Mouse (Mus musculus): ENCODE measurements around the gene Parp12. TPM values are rescaled to one million over a fixed set of nuclear protein-coding genes. Genes with fewer than 3 reads are reported as not detected.

Gene Parp12
- polyA plus RNA-seq, 1 experiment from 2014 or later: 10.2 TPM

DNA sequence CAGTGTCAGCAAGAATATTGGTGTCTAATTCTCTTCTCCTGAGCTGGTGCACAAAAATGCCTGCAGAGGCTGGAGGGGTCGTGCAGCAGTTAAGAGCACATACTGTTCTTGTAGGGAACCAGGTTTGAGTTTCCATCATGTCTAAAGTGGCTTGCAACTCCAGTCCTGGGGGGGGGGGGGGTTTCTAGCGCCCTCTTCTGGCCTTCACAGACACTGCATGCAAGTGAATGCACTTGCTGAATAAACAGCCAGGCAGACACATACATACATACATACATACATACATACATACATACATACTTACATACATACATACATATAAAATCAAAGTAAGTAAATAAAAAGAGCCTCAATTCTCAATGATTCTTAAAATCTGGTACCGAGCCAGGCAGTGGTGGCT, 59.8 kb downstream of the Parp12 start:
- H3K9me3 ChIP-seq (replicated peaks): no peaks in the 10 kb centered on the region
- no peak overlapping the region for H3K9ac ChIP-seq
- no peak overlapping the region for H3K4me2 ChIP-seq
- WGBS: 59% methylated on average over 3 of the region's 3 CpGs
- no peak overlapping the region for H3K27ac ChIP-seq
- H3K4me3 ChIP-seq: no peak overlapping the region
- H3K4me1 ChIP-seq (replicated peaks): peaks cover 26% of the 10 kb centered on the region
- H3K36me3 ChIP-seq: no peaks in the 10 kb centered on the region
- ATAC-seq (replicated peaks; ENCODE audit: insufficient number of reproducible peaks, insufficient read depth, low FRiP score, low read depth): no peak
- H3K27me3 ChIP-seq: no peaks in the 10 kb centered on the region

DNA sequence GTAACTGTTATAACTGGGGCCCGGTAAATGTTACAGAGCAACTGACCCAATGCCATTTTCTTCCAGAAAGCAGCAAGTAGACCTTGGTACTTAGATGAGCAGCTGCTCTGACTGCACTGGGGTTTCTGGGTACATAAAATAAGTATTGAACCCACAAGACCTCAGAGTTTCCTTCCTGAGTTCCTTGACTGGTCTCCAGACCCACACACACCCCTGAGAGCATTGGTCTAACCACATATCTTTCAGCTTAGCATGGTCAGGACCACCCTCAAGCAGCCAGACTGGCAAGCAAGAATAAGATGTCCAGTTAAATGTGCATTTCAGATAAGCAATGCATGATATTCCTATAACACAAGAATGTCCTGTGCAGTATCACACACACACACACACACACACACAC, 61.0 kb downstream of the Parp12 start:
- H3K4me3 ChIP-seq: no peak overlapping the region
- H3K27ac ChIP-seq: no peak overlapping the region
- H3K36me3 ChIP-seq: no peaks in the 10 kb centered on the region
- H3K4me2 ChIP-seq: no peak overlapping the region
- 82% methylated on average over 1 of the region's 1 CpGs for WGBS
- no peaks in the 10 kb centered on the region for H3K27me3 ChIP-seq
- ATAC-seq (replicated peaks; ENCODE audit: insufficient number of reproducible peaks, insufficient read depth, low FRiP score, low read depth): no peak
- H3K9me3 ChIP-seq (replicated peaks): no peaks in the 10 kb centered on the region
- H3K9ac ChIP-seq: no peak overlapping the region
- H3K4me1 ChIP-seq (replicated peaks): peaks cover 28% of the 10 kb centered on the region

- Histone ChIP-seq H3K27ac (peak overlapping the region; percentile 37), H3K9me3 (replicated peaks) (no peaks in the 10 kb centered on the region), H3K27me3 (no peaks in the 10 kb centered on the region), H3K4me3 (0 out of 2 replicates have a peak overlapping the region, but pooled peaks have one; percentile 9), H3K4me1 (replicated peaks) (peaks cover 28% of the 10 kb centered on the region), H3K4me2 (peak overlapping the region; percentile 46), H3K36me3 (no peaks in the 10 kb centered on the region), H3K9ac (no peak overlapping the region)
- ATAC-seq (replicated peaks; ENCODE audit: insufficient number of reproducible peaks, insufficient read depth, low FRiP score, low read depth): no peak
- 30% methylated on average over 7 of the region's 7 CpGs for WGBS
Measured at GRCm38 (mm10) chr6:39055831-39056261, 62.3 kb downstream of the Parp12 start.

DNA sequence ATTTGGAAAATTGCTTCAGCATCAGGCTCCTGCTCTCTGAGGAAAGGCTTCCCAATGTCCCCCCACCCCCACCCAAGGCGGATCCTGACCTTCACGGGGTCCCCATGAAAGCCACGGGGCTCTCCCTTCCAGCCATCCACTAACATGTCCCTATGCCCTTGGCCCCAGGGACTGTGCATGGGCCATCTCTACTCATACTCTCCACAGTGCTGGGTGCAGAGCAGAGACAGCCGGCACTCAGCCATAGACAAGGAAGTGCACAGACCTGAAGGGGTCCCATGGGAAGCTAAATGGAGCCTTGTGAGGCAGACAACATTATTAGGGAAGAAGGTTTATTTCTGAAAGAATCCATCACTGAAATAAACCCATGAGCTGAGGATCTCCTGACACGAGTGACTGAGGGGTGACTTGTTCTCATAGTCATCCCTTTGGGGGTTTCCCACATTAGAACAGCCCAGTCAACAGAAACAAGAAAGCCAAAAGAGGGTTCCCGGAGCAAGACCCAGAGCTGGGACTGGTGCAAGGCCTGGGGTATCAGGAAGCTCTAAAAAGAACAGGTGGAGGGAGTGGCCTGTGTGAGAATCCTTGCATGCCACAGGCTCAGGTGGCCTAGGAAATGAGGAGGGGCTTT, 63.2 kb downstream of the Parp12 start:
- H3K9me3 ChIP-seq (replicated peaks): no peaks in the 10 kb centered on the region
- no peaks in the 10 kb centered on the region for H3K36me3 ChIP-seq
- H3K4me3 ChIP-seq: no peak overlapping the region
- 82% methylated on average over 6 of the region's 6 CpGs for WGBS
- no peak overlapping the region for H3K4me2 ChIP-seq
- H3K27me3 ChIP-seq: no peaks in the 10 kb centered on the region
- no peak overlapping the region for H3K27ac ChIP-seq
- H3K9ac ChIP-seq: no peak overlapping the region
- peaks cover 22% of the 10 kb centered on the region for H3K4me1 ChIP-seq (replicated peaks)
- ATAC-seq (replicated peaks; ENCODE audit: insufficient number of reproducible peaks, insufficient read depth, low FRiP score, low read depth): no peak

DNA sequence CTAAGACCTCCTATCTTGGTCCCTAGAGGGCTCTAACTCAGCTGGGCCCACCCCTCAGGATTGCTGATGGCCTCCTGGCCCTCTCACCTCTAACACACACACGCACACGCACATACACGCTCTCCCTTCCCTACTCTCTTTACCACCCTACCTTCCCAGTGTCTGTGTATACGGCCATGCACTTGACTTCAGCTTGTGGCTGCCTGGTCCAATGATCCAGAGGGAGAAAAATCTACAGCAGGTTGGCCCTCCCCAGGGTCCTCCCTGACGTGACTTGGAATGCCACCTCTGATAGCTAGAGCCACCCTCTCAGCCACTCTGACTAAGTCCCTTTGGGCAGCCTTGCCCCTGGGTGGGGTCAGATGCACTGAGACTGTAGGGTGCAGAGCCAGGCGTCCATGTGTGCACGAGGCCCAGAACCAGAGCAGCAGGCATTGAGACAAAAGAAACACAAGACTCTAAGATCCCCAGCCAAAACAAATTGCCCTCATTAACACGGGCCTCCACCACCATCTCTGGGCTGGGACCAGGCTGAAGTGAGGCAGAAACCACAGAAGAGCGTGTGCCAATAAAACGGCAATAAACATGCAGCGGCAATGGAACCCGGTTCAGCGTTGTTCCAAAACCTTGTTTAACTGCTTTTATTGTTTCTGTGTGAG, 63.8 kb downstream of the Parp12 start:
- Histone ChIP-seq H3K4me2 (no peak overlapping the region), H3K4me1 (replicated peaks) (peaks cover 16% of the 10 kb centered on the region), H3K36me3 (no peaks in the 10 kb centered on the region), H3K9ac (no peak overlapping the region), H3K27me3 (no peaks in the 10 kb centered on the region), H3K9me3 (replicated peaks) (no peaks in the 10 kb centered on the region), H3K4me3 (no peak overlapping the region), H3K27ac (no peak overlapping the region)
- WGBS: 81% methylated on average over 13 of the region's 13 CpGs
- no peak for ATAC-seq (replicated peaks; ENCODE audit: insufficient number of reproducible peaks, insufficient read depth, low FRiP score, low read depth)

DNA sequence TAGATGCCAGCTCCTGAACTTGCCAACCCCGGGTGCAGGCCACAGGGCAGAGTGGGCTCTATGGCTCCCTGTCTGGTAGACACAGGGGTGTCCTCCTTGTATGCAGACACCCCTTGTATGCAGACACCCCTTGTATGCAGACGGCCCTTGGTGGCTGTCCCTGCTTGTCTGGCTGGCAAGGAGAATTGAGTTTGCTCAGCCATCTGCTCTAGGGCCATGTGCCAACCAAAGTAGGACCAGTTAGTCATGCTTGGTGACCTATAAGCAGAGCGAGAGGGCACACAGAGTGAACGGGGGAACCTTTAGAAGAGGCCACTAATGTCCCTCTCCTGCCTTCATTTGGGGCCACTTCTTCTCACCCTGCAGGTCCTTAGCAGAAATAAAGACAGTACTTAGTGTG, 65.5 kb downstream of the Parp12 start:
- no peaks in the 10 kb centered on the region for H3K9me3 ChIP-seq (replicated peaks)

DNA sequence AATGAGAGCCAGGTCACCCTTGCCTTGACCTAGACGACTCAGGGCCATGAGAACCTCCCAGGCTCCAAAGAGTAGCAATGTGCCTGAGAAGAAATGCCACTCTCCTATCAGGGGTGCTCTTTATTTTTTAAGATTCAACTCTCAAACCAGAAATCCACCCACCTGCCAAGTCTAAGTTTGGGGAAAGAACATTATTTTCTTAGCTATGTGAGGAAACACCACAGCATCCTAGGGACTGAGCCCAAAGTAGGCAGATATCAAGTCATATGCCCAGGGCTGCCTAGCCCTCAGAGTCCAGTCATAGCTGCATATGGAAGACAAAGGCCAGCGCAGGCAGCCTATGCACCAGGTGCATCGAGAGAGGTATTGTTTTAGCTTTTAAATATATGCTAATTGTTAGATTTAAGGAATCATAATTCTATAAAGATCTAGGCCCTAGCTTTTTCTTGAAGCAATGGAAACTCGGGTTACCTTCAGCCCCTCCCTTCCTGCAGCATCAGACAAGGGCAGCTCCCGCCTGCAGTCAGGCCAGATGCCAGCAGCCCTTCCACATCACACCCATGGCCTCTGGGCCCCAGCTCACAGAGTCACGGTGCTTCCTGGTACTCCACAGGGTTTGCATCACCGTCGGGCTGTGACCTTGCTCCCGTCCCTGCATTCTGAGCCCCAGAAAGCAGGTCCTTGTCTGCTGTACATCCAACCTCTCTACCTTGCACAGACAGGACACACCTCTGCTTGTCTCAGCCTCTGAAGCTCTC, 66.2 kb downstream of the Parp12 start:
- no peak overlapping the region for H3K4me2 ChIP-seq
- WGBS: 55% methylated on average over 9 of the region's 9 CpGs
- ATAC-seq (replicated peaks; ENCODE audit: insufficient number of reproducible peaks, insufficient read depth, low FRiP score, low read depth): no peak
- no peaks in the 10 kb centered on the region for H3K36me3 ChIP-seq
- no peak overlapping the region for H3K4me3 ChIP-seq
- no peaks in the 10 kb centered on the region for H3K9me3 ChIP-seq (replicated peaks)
- peaks cover 13% of the 10 kb centered on the region for H3K4me1 ChIP-seq (replicated peaks)
- H3K27ac ChIP-seq: no peak overlapping the region
- no peak overlapping the region for H3K9ac ChIP-seq
- no peaks in the 10 kb centered on the region for H3K27me3 ChIP-seq

More for the DNA sequence above, 65.5 kb downstream of the Parp12 start:
- no peak for ATAC-seq (replicated peaks; ENCODE audit: insufficient number of reproducible peaks, insufficient read depth, low FRiP score, low read depth)
- Histone ChIP-seq H3K4me3 (no peak overlapping the region), H3K27ac (no peak overlapping the region), H3K9ac (no peak overlapping the region), H3K36me3 (no peaks in the 10 kb centered on the region), H3K4me1 (replicated peaks) (peaks cover 13% of the 10 kb centered on the region), H3K4me2 (no peak overlapping the region), H3K27me3 (no peaks in the 10 kb centered on the region)
- 87% methylated on average over 4 of the region's 4 CpGs for WGBS

DNA sequence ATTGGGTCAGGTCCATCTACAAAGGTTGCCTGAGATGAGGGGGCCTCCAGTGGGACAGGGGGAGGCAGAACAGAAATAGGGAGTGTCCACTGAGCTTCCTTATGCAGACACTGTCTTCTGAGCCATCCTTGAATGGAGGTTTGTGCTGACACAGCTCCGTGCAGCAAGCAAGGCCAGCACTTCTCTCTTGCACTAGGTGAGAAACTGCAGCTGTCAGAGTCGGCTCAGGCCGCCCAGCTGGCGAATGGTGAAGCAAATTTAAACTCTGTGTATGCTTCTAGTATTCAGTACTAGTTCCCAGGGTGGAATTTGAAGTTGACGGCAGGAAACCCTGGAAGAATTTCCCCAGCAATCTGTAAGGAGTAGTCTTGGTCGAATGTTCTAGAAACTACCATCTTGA, 67.3 kb downstream of the Parp12 start:
- H3K9me3 ChIP-seq (replicated peaks): no peaks in the 10 kb centered on the region
- WGBS: 52% methylated on average over 6 of the region's 6 CpGs
- no peak overlapping the region for H3K4me3 ChIP-seq
- H3K27me3 ChIP-seq: no peaks in the 10 kb centered on the region
- ATAC-seq (replicated peaks; ENCODE audit: insufficient number of reproducible peaks, insufficient read depth, low FRiP score, low read depth): no peak
- H3K36me3 ChIP-seq: no peaks in the 10 kb centered on the region
- no peak overlapping the region for H3K4me2 ChIP-seq
- H3K27ac ChIP-seq: no peak overlapping the region
- no peak overlapping the region for H3K9ac ChIP-seq
- H3K4me1 ChIP-seq (replicated peaks): peaks cover 9% of the 10 kb centered on the region

DNA sequence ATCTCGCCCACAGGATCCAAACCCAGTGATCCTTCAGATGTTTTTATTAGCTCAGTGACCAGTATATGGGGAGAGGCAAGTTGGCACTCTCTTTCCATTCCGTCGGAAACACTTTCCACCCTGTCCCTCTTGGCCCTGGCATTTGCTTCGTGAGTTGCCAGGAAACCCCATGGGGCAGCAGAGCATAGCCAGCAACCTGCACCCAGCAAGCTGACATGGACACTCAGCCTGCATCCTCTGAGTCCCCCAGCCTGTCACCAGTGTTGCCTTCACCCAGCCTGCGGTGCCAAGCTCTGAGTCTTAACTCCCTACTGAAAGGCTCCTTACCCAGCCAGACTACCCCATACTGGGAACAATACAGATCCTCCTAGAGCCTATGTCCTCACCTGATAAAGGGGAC, 69.0 kb downstream of the Parp12 start:
- H3K27me3 ChIP-seq: no peaks in the 10 kb centered on the region
- no peak for ATAC-seq (replicated peaks; ENCODE audit: insufficient number of reproducible peaks, insufficient read depth, low FRiP score, low read depth)
- no peak overlapping the region for H3K4me2 ChIP-seq
- H3K4me1 ChIP-seq (replicated peaks): peaks cover 2% of the 10 kb centered on the region
- 47% methylated on average over 5 of the region's 5 CpGs for WGBS
- H3K9ac ChIP-seq: no peak overlapping the region
- H3K4me3 ChIP-seq: no peak overlapping the region
- H3K27ac ChIP-seq: no peak overlapping the region
- H3K36me3 ChIP-seq: no peaks in the 10 kb centered on the region
- no peaks in the 10 kb centered on the region for H3K9me3 ChIP-seq (replicated peaks)

DNA sequence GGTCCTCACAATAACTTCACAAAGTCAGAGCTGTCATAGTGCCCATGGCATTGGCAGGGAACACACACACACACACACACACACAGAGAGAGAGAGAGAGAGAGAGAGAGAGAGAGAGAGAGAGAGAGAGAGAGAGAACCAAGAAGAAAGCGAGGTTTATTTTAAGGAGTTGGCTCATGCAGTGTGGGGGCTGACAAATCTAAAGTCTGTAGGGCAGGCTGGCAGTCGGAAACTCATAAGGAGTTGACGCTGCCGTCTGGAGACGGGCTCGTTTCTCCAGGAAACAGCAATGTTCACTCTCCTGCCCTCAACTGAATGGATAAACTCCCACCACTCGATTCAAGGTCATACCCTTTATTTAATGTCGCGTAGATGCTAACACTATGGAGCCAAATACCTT, 77.7 kb downstream of the Parp12 start:
- Histone ChIP-seq H3K27me3 (no peaks in the 10 kb centered on the region), H3K9me3 (replicated peaks) (no peaks in the 10 kb centered on the region), H3K36me3 (no peaks in the 10 kb centered on the region), H3K4me1 (replicated peaks) (peaks cover 2% of the 10 kb centered on the region; the same call in 1 of the 2 replicates), H3K4me2 (no peak overlapping the region), H3K4me3 (no peak overlapping the region), H3K9ac (no peak overlapping the region), H3K27ac (no peak overlapping the region)
- no peak for ATAC-seq (replicated peaks; ENCODE audit: insufficient number of reproducible peaks, insufficient read depth, low FRiP score, low read depth)
- WGBS: 67% methylated on average over 9 of the region's 9 CpGs
